Mouse (Mus musculus) brain, embryonic 14.5 days (tissue): ENCODE measurements at regions not wholly inside any gene's neighbourhood (a gene's known extent, or its start where the extent isn't known, plus 50 kb on each side); places are given as distances from the start of the nearest gene placed in this dataset.

Experiments used
- CTCF ChIP-seq: fragments of 200-500 bp; IDR thresholded peaks from 2 replicates; pipeline ENCODE4 v1.5.1; 2012; ENCODE audit warnings: inconsistent platforms, mild to moderate bottlenecking, moderate library complexity, borderline replicate concordance; ENCODE audit not compliant: insufficient read depth, insufficient read length; ENCODE audit errors: extremely low read depth
- POLR2A ChIP-seq: fragments of 200-500 bp; IDR thresholded peaks from 2 replicates; pipeline ENCODE4 v1.6.1; 2012; ENCODE audit warnings: mild to moderate bottlenecking, inconsistent platforms, borderline replicate concordance; ENCODE audit not compliant: poor library complexity, insufficient read depth, insufficient read length, severe bottlenecking; ENCODE audit errors: extremely low read depth

GRCm38 (mm10) chr2:33942085-33942484, 54.3 kb upstream of the Mvb12b start:
- TF ChIP-seq CTCF, result no peak
- no peak for TF ChIP-seq POLR2A
